Mouse (Mus musculus): ENCODE results near the gene Defb42. TPM values are rescaled to one million over a fixed set of nuclear protein-coding genes. Genes with fewer than 3 reads are reported as not detected.

Defb42 gene
- polyA plus RNA-seq, 1 experiment from 2014 or later, result 0.47 TPM

- H3K36me3 ChIP-seq (ENCODE audit: control insufficient read depth, insufficient read depth, low read length), result no peaks in the 10 kb centered on the region
- no peaks in the 10 kb centered on the region for H3K9me3 ChIP-seq (ENCODE audit: control insufficient read depth, low read length)
- H3K27ac ChIP-seq (replicated peaks; ENCODE audit: low read depth, low read length), result no peak overlapping the region
- H3K4me3 ChIP-seq (ENCODE audit: low read depth, low read length), result no peak overlapping the region
- H3K4me1 ChIP-seq (ENCODE audit: control insufficient read depth, insufficient read depth, low read length), result no peaks in the 10 kb centered on the region
- H3K27me3 ChIP-seq (replicated peaks; ENCODE audit: control insufficient read depth, insufficient read depth, low read length), result no peaks in the 10 kb centered on the region
- ATAC-seq (ENCODE audit: low read depth) (no peak), DNase-seq (ENCODE audit: low spot score) (peak; percentile 19)
- H3K9ac ChIP-seq (ENCODE audit: low read depth, low read length), result no peak overlapping the region
- no peak overlapping the region for H3K4me2 ChIP-seq (ENCODE audit: low read depth, low read length)
- 24% methylated on average over 5 of the region's 5 CpGs for WGBS
Observed at GRCm38 (mm10) chr14:63050769-63051168, 4.0 kb downstream of the Defb42 start.

GRCm38 (mm10) chr14:63054729-63055128 is 7.9 kb downstream of the Defb42 start:
- Histone ChIP-seq H3K4me2 (ENCODE audit: low read depth, low read length) (no peak overlapping the region), H3K4me1 (ENCODE audit: control insufficient read depth, insufficient read depth, low read length) (no peaks in the 10 kb centered on the region), H3K4me3 (ENCODE audit: low read depth, low read length) (no peak overlapping the region), H3K9ac (ENCODE audit: low read depth, low read length) (no peak overlapping the region), H3K9me3 (ENCODE audit: control insufficient read depth, low read length) (no peaks in the 10 kb centered on the region), H3K36me3 (ENCODE audit: control insufficient read depth, insufficient read depth, low read length) (no peaks in the 10 kb centered on the region), H3K27me3 (replicated peaks; ENCODE audit: control insufficient read depth, insufficient read depth, low read length) (no peaks in the 10 kb centered on the region), H3K27ac (replicated peaks; ENCODE audit: low read depth, low read length) (no peak overlapping the region)
- DNase-seq (ENCODE audit: low spot score) (peak; percentile 70), ATAC-seq (ENCODE audit: low read depth) (peak; percentile 89)
- 21% methylated on average over 5 of the region's 6 CpGs for WGBS

GRCm38 (mm10) chr14:63060361-63060760 is 13.6 kb downstream of the Defb42 start:
- 77% methylated on average over 10 of the region's 10 CpGs for WGBS

GRCm38 (mm10) chr14:63062184-63062583 is 15.4 kb downstream of the Defb42 start:
- Histone ChIP-seq H3K27me3 (replicated peaks; ENCODE audit: control insufficient read depth, insufficient read depth, low read length) (no peaks in the 10 kb centered on the region), H3K9me3 (ENCODE audit: control insufficient read depth, low read length) (0 out of 2 replicates have a peak, but pooled peaks cover 3% of the 10 kb centered on the region), H3K27ac (replicated peaks; ENCODE audit: low read depth, low read length) (no peak overlapping the region), H3K4me1 (ENCODE audit: control insufficient read depth, insufficient read depth, low read length) (0 out of 2 replicates have a peak, but pooled peaks cover 3% of the 10 kb centered on the region), H3K36me3 (ENCODE audit: control insufficient read depth, insufficient read depth, low read length) (no peaks in the 10 kb centered on the region), H3K4me3 (ENCODE audit: low read depth, low read length) (no peak overlapping the region), H3K4me2 (ENCODE audit: low read depth, low read length) (no peak overlapping the region), H3K9ac (ENCODE audit: low read depth, low read length) (no peak overlapping the region)
- 88% methylated on average over 2 of the region's 2 CpGs for WGBS
- ATAC-seq (ENCODE audit: low read depth) (no peak), DNase-seq (ENCODE audit: low spot score) (no peak)

More at GRCm38 (mm10) chr14:63060361-63060760, 13.6 kb downstream of the Defb42 start:
- H3K4me3 ChIP-seq (ENCODE audit: low read depth, low read length), result no peak overlapping the region
- no peaks in the 10 kb centered on the region for H3K36me3 ChIP-seq (ENCODE audit: control insufficient read depth, insufficient read depth, low read length)
- no peaks in the 10 kb centered on the region for H3K4me1 ChIP-seq (ENCODE audit: control insufficient read depth, insufficient read depth, low read length)
- H3K27ac ChIP-seq (replicated peaks; ENCODE audit: low read depth, low read length), result no peak overlapping the region
- DNase-seq (ENCODE audit: low spot score) (no peak), ATAC-seq (ENCODE audit: low read depth) (no peak)
- H3K27me3 ChIP-seq (replicated peaks; ENCODE audit: control insufficient read depth, insufficient read depth, low read length), result no peaks in the 10 kb centered on the region
- H3K4me2 ChIP-seq (ENCODE audit: low read depth, low read length), result no peak overlapping the region
- 0 out of 2 replicates have a peak, but pooled peaks cover 3% of the 10 kb centered on the region for H3K9me3 ChIP-seq (ENCODE audit: control insufficient read depth, low read length)
- H3K9ac ChIP-seq (ENCODE audit: low read depth, low read length), result no peak overlapping the region

- no peak overlapping the region for H3K9ac ChIP-seq (ENCODE audit: low read depth, low read length)
- H3K4me2 ChIP-seq (ENCODE audit: low read depth, low read length), result no peak overlapping the region
- no peaks in the 10 kb centered on the region for H3K36me3 ChIP-seq (ENCODE audit: control insufficient read depth, insufficient read depth, low read length)
- H3K4me3 ChIP-seq (ENCODE audit: low read depth, low read length), result no peak overlapping the region
- 70% methylated on average over 5 of the region's 5 CpGs for WGBS
- ATAC-seq (ENCODE audit: low read depth), result no peak
- 0 out of 2 replicates have a peak, but pooled peaks cover 3% of the 10 kb centered on the region for H3K4me1 ChIP-seq (ENCODE audit: control insufficient read depth, insufficient read depth, low read length)
- H3K9me3 ChIP-seq (ENCODE audit: control insufficient read depth, low read length), result 0 out of 2 replicates have a peak, but pooled peaks cover 3% of the 10 kb centered on the region
- no peak overlapping the region for H3K27ac ChIP-seq (replicated peaks; ENCODE audit: low read depth, low read length)
- DNase-seq (ENCODE audit: low spot score), result no peak
- peaks cover 6% of the 10 kb centered on the region; the same call in 1 of the 2 replicates for H3K27me3 ChIP-seq (replicated peaks; ENCODE audit: control insufficient read depth, insufficient read depth, low read length)
Observed at GRCm38 (mm10) chr14:63065391-63065790, 18.6 kb downstream of the Defb42 start.

- Histone ChIP-seq H3K4me1 (ENCODE audit: control insufficient read depth, insufficient read depth, low read length) (0 out of 2 replicates have a peak, but pooled peaks cover 3% of the 10 kb centered on the region), H3K36me3 (ENCODE audit: control insufficient read depth, insufficient read depth, low read length) (no peaks in the 10 kb centered on the region), H3K27ac (replicated peaks; ENCODE audit: low read depth, low read length) (no peak overlapping the region), H3K9me3 (ENCODE audit: control insufficient read depth, low read length) (0 out of 2 replicates have a peak, but pooled peaks cover 3% of the 10 kb centered on the region), H3K9ac (ENCODE audit: low read depth, low read length) (no peak overlapping the region), H3K4me2 (ENCODE audit: low read depth, low read length) (peak overlapping the region; percentile 36), H3K27me3 (replicated peaks; ENCODE audit: control insufficient read depth, insufficient read depth, low read length) (peaks cover 6% of the 10 kb centered on the region; the same call in 1 of the 2 replicates), H3K4me3 (ENCODE audit: low read depth, low read length) (no peak overlapping the region)
- WGBS, result 31% methylated on average over 16 of the region's 16 CpGs
- ATAC-seq (ENCODE audit: low read depth), result no peak
- peak; percentile 65 for DNase-seq (ENCODE audit: low spot score)
Observed at GRCm38 (mm10) chr14:63066630-63067310, 20.0 kb downstream of the Defb42 start.

GRCm38 (mm10) chr14:63067708-63068107 is 20.9 kb downstream of the Defb42 start:
- 75% methylated on average over 15 of the region's 15 CpGs for WGBS
- Histone ChIP-seq H3K27me3 (replicated peaks; ENCODE audit: control insufficient read depth, insufficient read depth, low read length) (peaks cover 6% of the 10 kb centered on the region; the same call in 1 of the 2 replicates), H3K9me3 (ENCODE audit: control insufficient read depth, low read length) (0 out of 2 replicates have a peak, but pooled peaks cover 3% of the 10 kb centered on the region), H3K4me3 (ENCODE audit: low read depth, low read length) (no peak overlapping the region), H3K4me1 (ENCODE audit: control insufficient read depth, insufficient read depth, low read length) (0 out of 2 replicates have a peak, but pooled peaks cover 3% of the 10 kb centered on the region), H3K9ac (ENCODE audit: low read depth, low read length) (no peak overlapping the region), H3K4me2 (ENCODE audit: low read depth, low read length) (no peak overlapping the region), H3K36me3 (ENCODE audit: control insufficient read depth, insufficient read depth, low read length) (no peaks in the 10 kb centered on the region), H3K27ac (replicated peaks; ENCODE audit: low read depth, low read length) (no peak overlapping the region)
- ATAC-seq (ENCODE audit: low read depth) (no peak), DNase-seq (ENCODE audit: low spot score) (no peak)

Measured in embryonic facial prominence, embryonic 14.5 days (tissue).